Mouse (Mus musculus): ENCODE measurements at regions not wholly inside any gene's neighbourhood (a gene's known extent, or its start where the extent isn't known, plus 50 kb on each side); places are given as distances from the start of the nearest gene placed in this dataset.

DNA sequence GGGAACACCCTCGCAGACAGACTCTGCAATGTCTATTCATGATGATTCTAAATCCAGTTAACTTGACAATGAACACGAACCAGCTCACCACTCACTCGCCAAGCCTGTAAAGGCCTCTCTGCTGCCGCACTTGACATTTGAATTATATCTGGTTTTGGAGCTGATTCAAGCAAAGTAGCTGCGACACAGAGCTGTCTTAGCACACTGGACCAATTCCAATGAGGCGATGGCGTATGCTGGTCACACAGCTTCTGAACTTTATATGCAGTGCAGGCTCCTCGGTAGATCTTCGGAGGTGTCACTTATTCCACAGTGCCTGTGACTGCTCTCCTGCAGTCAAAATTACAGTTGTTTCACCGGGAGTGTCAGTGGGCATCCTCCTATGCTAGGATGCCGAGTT, 115.4 kb downstream of the Hhipl2 start:
- no peaks in the 10 kb centered on the region for H3K36me3 ChIP-seq (ENCODE audit: control insufficient read depth, insufficient read depth, low read length)
- no peaks in the 10 kb centered on the region for H3K9me3 ChIP-seq (ENCODE audit: control insufficient read depth, low read length)
- H3K4me2 ChIP-seq (ENCODE audit: low read length) = no peak overlapping the region
- H3K4me3 ChIP-seq (replicated peaks; ENCODE audit: low read depth, low read length) = no peak overlapping the region
- H3K27ac ChIP-seq (replicated peaks; ENCODE audit: low read depth, low read length) = no peak overlapping the region
- H3K4me1 ChIP-seq (ENCODE audit: control insufficient read depth, insufficient read depth, low read length) = no peaks in the 10 kb centered on the region
- 82% methylated on average over 11 of the region's 11 CpGs for WGBS
- DNase-seq (no peak), ATAC-seq (ENCODE audit: low FRiP score, low TSS enrichment) (no peak)
- H3K27me3 ChIP-seq (ENCODE audit: control insufficient read depth, insufficient read depth, low read length) = no peaks in the 10 kb centered on the region
- no peak overlapping the region for H3K9ac ChIP-seq (replicated peaks; ENCODE audit: low read length)

DNA sequence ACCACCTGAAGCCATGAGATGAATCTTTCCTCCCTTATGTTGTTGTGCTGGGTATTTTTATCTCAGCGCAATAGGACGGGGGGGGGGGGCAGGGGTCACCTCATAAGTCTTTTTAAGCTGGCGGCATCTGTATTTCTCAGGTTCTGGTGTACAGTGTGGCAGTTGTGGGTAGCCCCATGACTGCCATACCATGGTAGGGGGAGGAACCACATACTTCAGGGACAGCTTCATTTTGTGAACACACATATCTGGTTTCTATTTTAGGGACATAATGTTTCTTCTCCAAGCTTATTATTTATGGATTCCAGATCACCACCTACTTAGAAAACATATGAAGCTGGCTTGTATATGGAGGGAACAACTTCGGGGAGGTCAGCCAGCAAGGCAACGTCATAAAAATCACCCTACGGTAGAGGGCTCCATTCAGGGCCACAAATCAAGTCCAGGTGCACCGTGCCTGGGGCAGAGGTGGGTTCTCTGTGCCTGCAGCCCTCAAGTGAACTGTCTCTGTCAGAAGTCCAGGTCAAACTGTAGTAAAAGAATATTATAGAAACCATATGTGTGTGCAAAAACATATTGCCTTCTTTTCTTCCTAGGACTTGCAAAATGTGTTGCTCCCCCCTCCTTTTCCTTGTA, 130.9 kb downstream of the Hhipl2 start:
- Histone ChIP-seq H3K4me1 (ENCODE audit: control insufficient read depth, insufficient read depth, low read length) (no peaks in the 10 kb centered on the region), H3K9me3 (ENCODE audit: control insufficient read depth, low read length) (no peaks in the 10 kb centered on the region), H3K27me3 (ENCODE audit: control insufficient read depth, insufficient read depth, low read length) (no peaks in the 10 kb centered on the region), H3K27ac (replicated peaks; ENCODE audit: low read depth, low read length) (no peak overlapping the region), H3K9ac (replicated peaks; ENCODE audit: low read length) (no peak overlapping the region), H3K4me3 (replicated peaks; ENCODE audit: low read depth, low read length) (no peak overlapping the region), H3K4me2 (ENCODE audit: low read length) (no peak overlapping the region), H3K36me3 (ENCODE audit: control insufficient read depth, insufficient read depth, low read length) (no peaks in the 10 kb centered on the region)
- 89% methylated on average over 7 of the region's 7 CpGs for WGBS
- ATAC-seq (ENCODE audit: low FRiP score, low TSS enrichment) (no peak), DNase-seq (no peak)

- Histone ChIP-seq H3K4me2 (ENCODE audit: low read length) (no peak overlapping the region), H3K4me3 (replicated peaks; ENCODE audit: low read depth, low read length) (no peak overlapping the region), H3K4me1 (ENCODE audit: control insufficient read depth, insufficient read depth, low read length) (no peaks in the 10 kb centered on the region), H3K9me3 (ENCODE audit: control insufficient read depth, low read length) (no peaks in the 10 kb centered on the region), H3K27ac (replicated peaks; ENCODE audit: low read depth, low read length) (no peak overlapping the region), H3K9ac (replicated peaks; ENCODE audit: low read length) (no peak overlapping the region), H3K36me3 (ENCODE audit: control insufficient read depth, insufficient read depth, low read length) (no peaks in the 10 kb centered on the region), H3K27me3 (ENCODE audit: control insufficient read depth, insufficient read depth, low read length) (no peaks in the 10 kb centered on the region)
- WGBS = 94% methylated on average over 4 of the region's 4 CpGs
- ATAC-seq (ENCODE audit: low FRiP score, low TSS enrichment) (no peak), DNase-seq (no peak)
Observed at GRCm38 (mm10) chr1:183552617-183553016, 134.6 kb downstream of the Hhipl2 start.

GRCm38 (mm10) chr1:183553219-183553618, 135.2 kb downstream of the Hhipl2 start:
- Histone ChIP-seq H3K27me3 (ENCODE audit: control insufficient read depth, insufficient read depth, low read length) (no peaks in the 10 kb centered on the region), H3K4me3 (replicated peaks; ENCODE audit: low read depth, low read length) (no peak overlapping the region), H3K4me1 (ENCODE audit: control insufficient read depth, insufficient read depth, low read length) (no peaks in the 10 kb centered on the region), H3K9me3 (ENCODE audit: control insufficient read depth, low read length) (no peaks in the 10 kb centered on the region), H3K4me2 (ENCODE audit: low read length) (no peak overlapping the region), H3K9ac (replicated peaks; ENCODE audit: low read length) (no peak overlapping the region), H3K27ac (replicated peaks; ENCODE audit: low read depth, low read length) (no peak overlapping the region), H3K36me3 (ENCODE audit: control insufficient read depth, insufficient read depth, low read length) (no peaks in the 10 kb centered on the region)
- no peak for DNase-seq
- no peak for ATAC-seq (ENCODE audit: low FRiP score, low TSS enrichment)
- whole genome bisulfite sequencing = 83% methylated on average over 8 of the region's 8 CpGs

GRCm38 (mm10) chr1:183562853-183563252, 144.8 kb downstream of the Hhipl2 start:
- Histone ChIP-seq H3K9ac (replicated peaks; ENCODE audit: low read length) (no peak overlapping the region), H3K4me1 (ENCODE audit: control insufficient read depth, insufficient read depth, low read length) (no peaks in the 10 kb centered on the region), H3K27me3 (ENCODE audit: control insufficient read depth, insufficient read depth, low read length) (no peaks in the 10 kb centered on the region), H3K36me3 (ENCODE audit: control insufficient read depth, insufficient read depth, low read length) (no peaks in the 10 kb centered on the region), H3K9me3 (ENCODE audit: control insufficient read depth, low read length) (no peaks in the 10 kb centered on the region), H3K4me2 (ENCODE audit: low read length) (no peak overlapping the region), H3K27ac (replicated peaks; ENCODE audit: low read depth, low read length) (no peak overlapping the region), H3K4me3 (replicated peaks; ENCODE audit: low read depth, low read length) (no peak overlapping the region)
- DNase-seq = no peak
- ATAC-seq (ENCODE audit: low FRiP score, low TSS enrichment) = no peak
- WGBS = 82% methylated on average over 3 of the region's 3 CpGs

GRCm38 (mm10) chr1:183573621-183574585, 155.9 kb downstream of the Hhipl2 start:
- H3K27ac ChIP-seq (replicated peaks; ENCODE audit: low read depth, low read length) = no peak overlapping the region
- H3K9me3 ChIP-seq (ENCODE audit: control insufficient read depth, low read length) = no peaks in the 10 kb centered on the region
- H3K36me3 ChIP-seq (ENCODE audit: control insufficient read depth, insufficient read depth, low read length) = no peaks in the 10 kb centered on the region
- 54% methylated on average over 10 of the region's 10 CpGs for WGBS
- H3K27me3 ChIP-seq (ENCODE audit: control insufficient read depth, insufficient read depth, low read length) = no peaks in the 10 kb centered on the region
- no peak overlapping the region for H3K9ac ChIP-seq (replicated peaks; ENCODE audit: low read length)
- no peak overlapping the region for H3K4me2 ChIP-seq (ENCODE audit: low read length)
- no peak overlapping the region for H3K4me3 ChIP-seq (replicated peaks; ENCODE audit: low read depth, low read length)
- no peak for ATAC-seq (ENCODE audit: low FRiP score, low TSS enrichment)
- DNase-seq = no peak
- H3K4me1 ChIP-seq (ENCODE audit: control insufficient read depth, insufficient read depth, low read length) = no peaks in the 10 kb centered on the region

DNA sequence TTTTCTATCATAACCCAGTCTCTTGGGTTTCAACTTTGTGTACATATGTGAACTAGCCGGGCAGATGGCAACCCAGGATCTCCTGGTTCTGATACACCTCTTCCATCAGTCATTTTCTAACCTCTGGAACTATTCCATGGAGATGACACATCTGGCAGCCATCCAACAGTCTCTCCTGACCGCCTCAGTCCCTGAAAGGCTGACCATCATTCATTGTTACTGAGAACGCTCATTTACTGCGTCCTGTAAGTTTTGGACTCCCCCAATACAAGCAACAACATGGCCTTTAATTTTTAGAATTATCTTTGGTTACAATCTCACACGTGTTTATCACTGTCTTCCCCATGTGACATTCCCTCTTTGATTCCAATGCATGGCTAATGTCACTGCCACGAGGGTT, 166.8 kb downstream of the Hhipl2 start:
- Histone ChIP-seq H3K27me3 (ENCODE audit: control insufficient read depth, insufficient read depth, low read length) (no peaks in the 10 kb centered on the region), H3K4me1 (ENCODE audit: control insufficient read depth, insufficient read depth, low read length) (no peaks in the 10 kb centered on the region), H3K9me3 (ENCODE audit: control insufficient read depth, low read length) (no peaks in the 10 kb centered on the region), H3K4me2 (ENCODE audit: low read length) (no peak overlapping the region), H3K4me3 (replicated peaks; ENCODE audit: low read depth, low read length) (no peak overlapping the region), H3K36me3 (ENCODE audit: control insufficient read depth, insufficient read depth, low read length) (no peaks in the 10 kb centered on the region), H3K27ac (replicated peaks; ENCODE audit: low read depth, low read length) (no peak overlapping the region), H3K9ac (replicated peaks; ENCODE audit: low read length) (no peak overlapping the region)
- no peak for ATAC-seq (ENCODE audit: low FRiP score, low TSS enrichment)
- no peak for DNase-seq
- 82% methylated on average over 6 of the region's 6 CpGs for WGBS

GRCm38 (mm10) chr1:183586406-183586805, 168.4 kb downstream of the Hhipl2 start:
- DNase-seq = no peak
- no peak overlapping the region for H3K27ac ChIP-seq (replicated peaks; ENCODE audit: low read depth, low read length)
- ATAC-seq (ENCODE audit: low FRiP score, low TSS enrichment) = no peak
- WGBS = 83% methylated on average over 4 of the region's 4 CpGs
- no peaks in the 10 kb centered on the region for H3K9me3 ChIP-seq (ENCODE audit: control insufficient read depth, low read length)
- no peak overlapping the region for H3K9ac ChIP-seq (replicated peaks; ENCODE audit: low read length)
- no peaks in the 10 kb centered on the region for H3K36me3 ChIP-seq (ENCODE audit: control insufficient read depth, insufficient read depth, low read length)
- H3K27me3 ChIP-seq (ENCODE audit: control insufficient read depth, insufficient read depth, low read length) = no peaks in the 10 kb centered on the region
- no peak overlapping the region for H3K4me3 ChIP-seq (replicated peaks; ENCODE audit: low read depth, low read length)
- no peaks in the 10 kb centered on the region for H3K4me1 ChIP-seq (ENCODE audit: control insufficient read depth, insufficient read depth, low read length)
- H3K4me2 ChIP-seq (ENCODE audit: low read length) = no peak overlapping the region

DNA sequence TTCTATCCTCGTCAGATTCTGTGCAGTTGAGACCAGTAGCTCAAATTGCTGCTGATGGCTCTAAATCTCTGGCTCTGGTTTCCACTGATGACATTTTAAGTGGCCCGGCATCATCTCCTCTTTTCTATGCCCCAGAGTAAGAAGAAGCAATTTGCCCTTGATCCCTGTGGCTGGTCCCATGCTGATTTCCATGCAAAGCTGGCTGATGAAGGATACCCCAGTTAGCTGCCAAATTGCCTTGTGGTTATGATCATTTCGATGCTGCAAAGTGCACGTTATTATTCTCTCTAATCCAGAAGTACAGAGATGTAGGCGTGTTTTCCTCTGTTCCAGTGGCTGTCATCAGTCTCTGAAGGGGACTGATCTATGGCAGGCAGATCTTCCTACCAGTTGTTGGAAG, 177.3 kb downstream of the Hhipl2 start:
- WGBS = 58% methylated on average over 5 of the region's 5 CpGs
- ATAC-seq (ENCODE audit: low FRiP score, low TSS enrichment) (no peak), DNase-seq (peak; percentile 25)

More for the DNA sequence above, 177.3 kb downstream of the Hhipl2 start:
- no peaks in the 10 kb centered on the region for H3K9me3 ChIP-seq (ENCODE audit: control insufficient read depth, low read length)
- H3K4me3 ChIP-seq (replicated peaks; ENCODE audit: low read depth, low read length) = no peak overlapping the region
- H3K27ac ChIP-seq (replicated peaks; ENCODE audit: low read depth, low read length) = no peak overlapping the region
- H3K4me2 ChIP-seq (ENCODE audit: low read length) = no peak overlapping the region
- H3K36me3 ChIP-seq (ENCODE audit: control insufficient read depth, insufficient read depth, low read length) = no peaks in the 10 kb centered on the region
- H3K27me3 ChIP-seq (ENCODE audit: control insufficient read depth, insufficient read depth, low read length) = no peaks in the 10 kb centered on the region
- H3K9ac ChIP-seq (replicated peaks; ENCODE audit: low read length) = no peak overlapping the region
- no peaks in the 10 kb centered on the region for H3K4me1 ChIP-seq (ENCODE audit: control insufficient read depth, insufficient read depth, low read length)

Measured in midbrain, embryonic 14.5 days (tissue).